Mouse (Mus musculus) embryonic fibroblast, embryonic 13.5 days (primary cell): ENCODE data around the gene Rbm25. TPM values are rescaled to one million over a fixed set of nuclear protein-coding genes. Genes with fewer than 3 reads are reported as not detected.

ENCODE experiments used
- H3K27ac ChIP-seq: 2 replicates; pipeline ENCODE4 v1.5.1; 2012; ENCODE audit warnings: low read length, control low read depth, inconsistent platforms; ENCODE audit not compliant: insufficient read depth
- H3K4me1 ChIP-seq: 2 replicates; pipeline ENCODE4 v1.6.1; 2011; ENCODE audit warnings: low read length; ENCODE audit not compliant: control insufficient read depth, insufficient read depth
- H3K4me3 ChIP-seq: 2 replicates; pipeline ENCODE4 v1.5.1; 2011; ENCODE audit warnings: mild to moderate bottlenecking, control low read depth, low read length; ENCODE audit not compliant: insufficient read depth
- CTCF ChIP-seq: IDR thresholded peaks from 2 replicates; pipeline ENCODE4 v1.5.1; 2011; ENCODE audit warnings: mild to moderate bottlenecking, control low read depth, low read length, moderate library complexity, borderline replicate concordance; ENCODE audit not compliant: insufficient read depth
- POLR2A ChIP-seq: IDR thresholded peaks from 2 replicates; pipeline ENCODE4 v1.6.1; 2011; ENCODE audit warnings: low read depth, mild to moderate bottlenecking, control low read depth, low read length, moderate library complexity
- polyA plus RNA-seq: library from polyadenylated mRNA; stranded (reverse); fragments of >200 nt; gene quantifications from 2 replicates; pipeline ENCODE4 v1.2.4, GENCODE M21; 2011; ENCODE audit warnings: low read depth; ENCODE audit not compliant: missing spikeins, insufficient read length

Gene Rbm25
- polyA plus RNA-seq, 1 experiment = 152 TPM

- Histone ChIP-seq H3K27ac (no peak overlapping the region), H3K4me1 (peaks cover 3% of the 10 kb centered on the region; the same call in 1 of the 2 replicates), H3K4me3 (no peak overlapping the region)
- TF ChIP-seq CTCF = no peak
- no peak for TF ChIP-seq POLR2A
Measured at GRCm38 (mm10) chr12:83641233-83641632, 10.2 kb downstream of the Rbm25 start.

GRCm38 (mm10) chr12:83643116-83643515 lies 12.1 kb downstream of the Rbm25 start:
- peaks cover 3% of the 10 kb centered on the region; the same call in 1 of the 2 replicates for H3K4me1 ChIP-seq
- TF ChIP-seq CTCF (no peak), POLR2A (no peak)
- H3K4me3 ChIP-seq = no peak overlapping the region
- H3K27ac ChIP-seq = no peak overlapping the region

GRCm38 (mm10) chr12:83650346-83650745 lies 19.3 kb downstream of the Rbm25 start:
- no peaks in the 10 kb centered on the region for H3K4me1 ChIP-seq
- H3K4me3 ChIP-seq = no peak overlapping the region
- H3K27ac ChIP-seq = no peak overlapping the region
- no peak for TF ChIP-seq CTCF
- no peak for TF ChIP-seq POLR2A

GRCm38 (mm10) chr12:83651414-83651813 lies 20.4 kb downstream of the Rbm25 start:
- Histone ChIP-seq H3K4me3 (no peak overlapping the region), H3K4me1 (no peaks in the 10 kb centered on the region), H3K27ac (no peak overlapping the region)
- no peak for TF ChIP-seq POLR2A
- TF ChIP-seq CTCF = no peak

GRCm38 (mm10) chr12:83685466-83685865 lies 54.4 kb downstream of the Rbm25 start:
- no peaks in the 10 kb centered on the region; the same call in 1 of the 2 replicates for H3K4me1 ChIP-seq
- no peak overlapping the region for H3K27ac ChIP-seq
- H3K4me3 ChIP-seq = no peak overlapping the region
- TF ChIP-seq POLR2A = no peak
- no peak for TF ChIP-seq CTCF

GRCm38 (mm10) chr12:83686575-83687350 lies 55.7 kb downstream of the Rbm25 start:
- H3K4me3 ChIP-seq = no peak overlapping the region
- no peak for TF ChIP-seq CTCF
- no peak for TF ChIP-seq POLR2A
- no peak overlapping the region for H3K27ac ChIP-seq
- H3K4me1 ChIP-seq = peaks cover 4% of the 10 kb centered on the region; the same call in 1 of the 2 replicates

GRCm38 (mm10) chr12:83687934-83688315 lies 56.9 kb downstream of the Rbm25 start, which contains the start of gene Psen1:
Psen1 (plus strand) TSS chr12:83688152.
- TF ChIP-seq CTCF (no peak), POLR2A (peak; percentile 75)
- Histone ChIP-seq H3K4me3 (peak within 1 kb of the TSS; percentile 82), H3K4me1 (peaks cover 4% of the 10 kb centered on the region; the same call in 1 of the 2 replicates), H3K27ac (peak within 1 kb of the TSS; percentile 80)

- H3K27ac ChIP-seq = peak overlapping the region; percentile 80
- peak overlapping the region; percentile 82 for H3K4me3 ChIP-seq
- peaks cover 4% of the 10 kb centered on the region; the same call in 1 of the 2 replicates for H3K4me1 ChIP-seq
- TF ChIP-seq POLR2A = peak; percentile 19; the same call in 1 of the 2 replicates
- TF ChIP-seq CTCF = no peak
Measured at GRCm38 (mm10) chr12:83688316-83689086, 57.5 kb downstream of the Rbm25 start.

GRCm38 (mm10) chr12:83689087-83689432 lies 58.0 kb downstream of the Rbm25 start:
- H3K27ac ChIP-seq = peak overlapping the region; percentile 80; the same call in 1 of the 2 replicates
- H3K4me1 ChIP-seq = peaks cover 4% of the 10 kb centered on the region; the same call in 1 of the 2 replicates
- peak overlapping the region; percentile 82 for H3K4me3 ChIP-seq
- no peak for TF ChIP-seq POLR2A
- TF ChIP-seq CTCF = no peak
